Mouse (Mus musculus) liver, embryonic 14.5 days (tissue): ENCODE measurements at regions not wholly inside any gene's neighbourhood (a gene's known extent, or its start where the extent isn't known, plus 50 kb on each side); places are given as distances from the start of the nearest gene placed in this dataset.

Source experiments
- CTCF ChIP-seq: IDR thresholded peaks from 2 replicates; pipeline ENCODE4 v1.5.1; 2016; ENCODE audit warnings: antibody characterized with exemption, low read depth, control low read depth
- EP300 ChIP-seq: IDR thresholded peaks from 2 replicates; pipeline ENCODE4 v1.6.1; 2016; ENCODE audit warnings: antibody characterized with exemption, low read depth

DNA sequence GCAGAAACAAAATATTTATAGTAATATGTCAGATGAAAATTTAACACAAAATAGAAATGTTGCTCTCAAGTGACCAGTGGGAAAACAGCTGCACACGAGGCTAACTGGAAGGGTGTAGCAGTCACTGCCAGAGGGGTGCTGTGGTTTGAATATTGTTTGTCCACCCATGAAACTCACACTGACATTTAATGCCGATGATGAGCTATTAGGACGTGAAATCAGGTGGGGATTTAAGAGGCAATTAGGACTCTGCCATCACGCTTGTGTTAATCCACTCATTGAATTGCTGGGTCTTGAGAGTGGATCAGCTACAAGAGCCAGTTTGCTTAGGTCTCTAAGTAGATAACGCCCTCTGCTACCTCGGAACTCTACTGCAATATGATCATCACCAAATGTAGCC, 114.3 kb upstream of the Slc1a3 start:
- no peak for TF ChIP-seq CTCF
- TF ChIP-seq EP300 = no peak
